In the genomic region with DNA sequence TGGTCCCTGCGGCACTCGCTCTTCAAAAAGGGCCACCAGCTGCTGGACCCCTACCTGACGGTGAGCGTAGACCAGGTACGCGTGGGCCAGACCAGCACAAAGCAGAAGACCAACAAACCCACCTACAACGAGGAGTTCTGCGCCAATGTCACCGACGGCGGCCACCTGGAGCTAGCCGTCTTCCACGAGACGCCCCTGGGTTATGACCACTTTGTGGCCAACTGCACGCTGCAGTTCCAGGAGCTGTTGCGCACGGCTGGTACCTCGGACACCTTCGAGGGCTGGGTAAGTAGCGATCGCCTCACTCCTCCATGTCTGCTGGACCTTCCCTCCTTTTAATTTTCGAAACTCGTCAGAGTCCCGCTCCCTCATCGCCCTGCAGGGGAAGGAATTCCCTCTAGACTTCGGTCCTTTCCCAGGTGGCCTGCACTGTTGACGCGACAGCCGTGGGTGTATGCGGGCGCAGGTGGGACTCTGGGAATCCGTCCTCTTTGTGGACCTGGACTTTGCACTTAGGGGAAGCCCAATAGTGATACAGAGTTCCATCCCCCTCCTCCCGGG, we compare ENCODE assay signal across 8 mouse cellular contexts. TPM values are rescaled to one million over a fixed set of nuclear protein-coding genes. Genes with fewer than 3 reads are reported as not detected.
DNase-seq lines count a peak whose midpoint lies in the region; ATAC-seq lines count a peak whose summit lies in the region.

No protein-coding gene starts in this region.

- ATAC-seq in forebrain, embryonic 12.5 days (ENCODE audit: low FRiP score): peak; percentile 45
- ATAC-seq in kidney, embryonic 15.5 days (replicated peaks; ENCODE audit: low FRiP score): peak; percentile 41
- peak; percentile 50 for ATAC-seq in midbrain, embryonic 15.5 days (replicated peaks)

- no peaks in the 10 kb centered on the region for H3K9me3 ChIP-seq in forebrain, embryonic 12.5 days
- H3K9me3 ChIP-seq in kidney, embryonic 15.5 days (replicated peaks): no peaks in the 10 kb centered on the region
- H3K9me3 ChIP-seq in midbrain, embryonic 15.5 days: no peaks in the 10 kb centered on the region

- H3K4me1 ChIP-seq in forebrain, embryonic 12.5 days: peaks cover 20% of the 10 kb centered on the region
- H3K4me1 ChIP-seq in kidney, embryonic 15.5 days: peaks cover 22% of the 10 kb centered on the region
- peaks cover 21% of the 10 kb centered on the region for H3K4me1 ChIP-seq in midbrain, embryonic 15.5 days

- H3K36me3 ChIP-seq in forebrain, embryonic 12.5 days (replicated peaks): no peaks in the 10 kb centered on the region
- H3K36me3 ChIP-seq in kidney, embryonic 15.5 days: no peaks in the 10 kb centered on the region
- no peaks in the 10 kb centered on the region for H3K36me3 ChIP-seq in midbrain, embryonic 15.5 days (replicated peaks)

- peak overlapping the region; percentile 87 for H3K4me2 ChIP-seq in forebrain, embryonic 12.5 days
- H3K4me2 ChIP-seq in kidney, embryonic 15.5 days: peak overlapping the region; percentile 87
- peak overlapping the region; percentile 88 for H3K4me2 ChIP-seq in midbrain, embryonic 15.5 days

- under 1% methylated on average over 33 of the region's 33 CpGs for WGBS in forebrain, embryonic 12.5 days
- WGBS in kidney, embryonic 15.5 days: 1% methylated on average over 33 of the region's 33 CpGs
- under 1% methylated on average over 33 of the region's 33 CpGs for WGBS in midbrain, embryonic 15.5 days

- peak overlapping the region; percentile 62 for H3K4me3 ChIP-seq in forebrain, embryonic 12.5 days (replicated peaks)
- peak overlapping the region; percentile 79 for H3K4me3 ChIP-seq in kidney, embryonic 15.5 days (replicated peaks)
- H3K4me3 ChIP-seq in midbrain, embryonic 15.5 days: peak overlapping the region; percentile 82

- peaks cover 42% of the 10 kb centered on the region for H3K27me3 ChIP-seq in forebrain, embryonic 12.5 days
- peaks cover 40% of the 10 kb centered on the region for H3K27me3 ChIP-seq in kidney, embryonic 15.5 days
- peaks cover 15% of the 10 kb centered on the region for H3K27me3 ChIP-seq in midbrain, embryonic 15.5 days (replicated peaks)

- peak overlapping the region; percentile 67 for H3K9ac ChIP-seq in forebrain, embryonic 12.5 days
- peak overlapping the region; percentile 83 for H3K9ac ChIP-seq in kidney, embryonic 15.5 days
- H3K9ac ChIP-seq in midbrain, embryonic 15.5 days: peak overlapping the region; percentile 77

- no peak overlapping the region for H3K27ac ChIP-seq in forebrain, embryonic 12.5 days
- peak overlapping the region; percentile 88 for H3K27ac ChIP-seq in kidney, embryonic 15.5 days
- H3K27ac ChIP-seq in midbrain, embryonic 15.5 days: peak overlapping the region; percentile 77

- peak; percentile 29 for DNase-seq in embryo, embryonic 10 days (ENCODE audit: low spot score)
- no peak for DNase-seq in embryo, embryonic 9.5 days (ENCODE audit: extremely low spot score)
- DNase-seq in 416B (ENCODE audit: low read depth): peak; percentile 39
- DNase-seq in frontal cortex, postnatal 25 days (ENCODE audit: low spot score in 2 of 2): no peak
- no peak for DNase-seq in layer of hippocampus, adult 18-20 months (ENCODE audit: low spot score in 2 of 2)

RNA-seq across cellular contexts. Expression of gene Prkch, which starts 0.7 kb away (rescaled TPM):
- 4.6 and 6.0 TPM in 2 replicates for polyA plus RNA-seq in forebrain, embryonic 12.5 days (2016; fragmentation: Nextera tagmentation; extraction: Ambion mirVana)
- polyA plus RNA-seq in kidney, embryonic 15.5 days (2015; fragmentation: Nextera tagmentation; extraction: Ambion mirVana): 10.9 and 11.9 TPM in 2 replicates
- 10.1 and 10.3 TPM in 2 replicates for polyA plus RNA-seq in midbrain, embryonic 15.5 days (2015; fragmentation: Nextera tagmentation; extraction: Ambion mirVana)
- 1 to 10 TPM; 3.3 to 3.6 TPM for total RNA-seq in layer of hippocampus, adult 18-20 months (2021)

RNA-seq across cellular contexts. Expression of gene Tmem30b, which starts 39.1 kb away (rescaled TPM):
- polyA plus RNA-seq in forebrain, embryonic 12.5 days (2016; fragmentation: Nextera tagmentation; extraction: Ambion mirVana): 2.2 and 3.1 TPM in 2 replicates
- 9.8 and 11.6 TPM in 2 replicates for polyA plus RNA-seq in kidney, embryonic 15.5 days (2015; fragmentation: Nextera tagmentation; extraction: Ambion mirVana)
- 0.31 and 0.49 TPM in 2 replicates for polyA plus RNA-seq in midbrain, embryonic 15.5 days (2015; fragmentation: Nextera tagmentation; extraction: Ambion mirVana)
- under 1 TPM in 1 of 2 experiments, not detected in 1; 0.10 TPM for total RNA-seq in layer of hippocampus, adult 18-20 months (2021)

Comparison
In these comparisons a context has a peak if more than half of its experiments do, and no peak if none do; other contexts are left out.
1. DNase-seq: peak in embryo, embryonic 10 days (single experiment) and 416B (single experiment); none in embryo, embryonic 9.5 days (single experiment), frontal cortex, postnatal 25 days (0 of 2) and layer of hippocampus, adult 18-20 months (0 of 2).
2. Peak in every context shown above with its lines, with median percentiles within 50 percentile points of each other: ATAC-seq, H3K4me2 ChIP-seq, H3K4me3 ChIP-seq and H3K9ac ChIP-seq.